Mouse (Mus musculus) spleen, embryonic (tissue): ENCODE measurements around the gene Zcchc3.
"Not testable (repeated sequence)": the region's sequence is repeated elsewhere in the genome, so short reads cannot be mapped to it uniquely, and the experiment has no call there.

Experiments
- CTCF ChIA-PET: fragments of 350-600 bp; sonication (Branson Sonifier 250); formaldehyde crosslinking; loops from one replicate; lab custom pipeline; 2022; lab: Charles Lee

Zcchc3 gene

GRCm38 (mm10) chr2:152414591-152415165, at the start of gene Zcchc3:
Gene Zcchc3, minus strand, starts transcription at chr2:152415027.
- CTCF ChIA-PET: interaction anchor here (0.5 kb wide), 1 partner anchor 36 kb away, joined by 12 read pairs; no protein-coding TSS in a partner anchor

DNA sequence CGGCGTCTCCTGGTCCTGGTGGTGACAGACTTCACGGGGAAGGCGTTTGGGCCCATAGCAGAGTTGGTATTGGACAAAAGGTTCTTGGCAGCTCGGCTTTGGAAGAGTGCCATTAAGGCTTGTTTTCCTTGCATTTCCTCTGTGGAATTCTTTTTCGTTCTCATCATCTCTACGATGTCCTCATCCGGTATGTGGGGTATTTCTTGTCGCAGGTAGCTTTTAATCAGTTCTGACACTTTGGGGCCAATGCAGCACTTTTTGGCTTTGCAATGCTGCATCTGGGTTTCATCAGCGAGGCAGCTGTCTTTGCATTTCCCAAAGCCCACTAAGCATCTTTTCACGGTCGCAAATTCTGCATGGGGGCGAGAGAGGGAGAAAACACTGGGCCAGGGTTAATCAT, 44.4 kb upstream of the Zcchc3 start:
- CTCF ChIA-PET: no interaction called here

DNA sequence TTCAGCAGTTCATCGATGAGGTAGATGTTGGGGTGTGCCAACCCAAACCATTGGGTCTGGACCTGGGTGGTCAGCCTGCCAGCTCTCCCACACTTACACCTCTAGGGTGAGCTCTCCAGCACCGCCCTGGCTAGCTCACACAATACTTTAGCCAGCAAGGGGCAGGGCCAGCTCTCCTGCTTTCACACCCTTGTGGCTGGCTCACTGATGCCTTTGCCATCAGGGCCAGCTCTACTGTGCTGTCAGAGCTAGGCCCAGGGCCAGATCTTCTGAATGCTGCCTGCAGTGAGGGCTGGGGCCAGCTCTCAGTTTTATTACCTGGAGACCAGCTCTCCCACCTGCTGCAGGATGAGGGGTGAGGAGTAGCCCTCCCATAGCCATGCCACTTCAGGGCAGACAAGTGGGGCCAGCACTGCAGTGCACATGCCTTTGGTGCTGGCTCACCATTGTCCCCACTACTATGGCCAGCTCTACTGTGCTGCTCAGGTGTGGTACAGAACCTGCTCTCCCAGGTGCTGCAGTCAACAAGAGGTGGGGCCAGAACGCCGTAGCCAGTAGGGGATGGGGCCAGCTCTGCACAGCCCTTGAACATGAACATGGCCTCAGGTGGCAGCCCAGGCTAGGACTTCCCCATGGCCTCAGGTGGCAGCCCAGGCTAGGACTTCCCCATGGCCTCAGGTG, 37.4 kb upstream of the Zcchc3 start:
- CTCF ChIA-PET: no interaction called here

- CTCF ChIA-PET: no interaction called here
Observed at GRCm38 (mm10) chr2:152450241-152450640, 35.4 kb upstream of the Zcchc3 start.

DNA sequence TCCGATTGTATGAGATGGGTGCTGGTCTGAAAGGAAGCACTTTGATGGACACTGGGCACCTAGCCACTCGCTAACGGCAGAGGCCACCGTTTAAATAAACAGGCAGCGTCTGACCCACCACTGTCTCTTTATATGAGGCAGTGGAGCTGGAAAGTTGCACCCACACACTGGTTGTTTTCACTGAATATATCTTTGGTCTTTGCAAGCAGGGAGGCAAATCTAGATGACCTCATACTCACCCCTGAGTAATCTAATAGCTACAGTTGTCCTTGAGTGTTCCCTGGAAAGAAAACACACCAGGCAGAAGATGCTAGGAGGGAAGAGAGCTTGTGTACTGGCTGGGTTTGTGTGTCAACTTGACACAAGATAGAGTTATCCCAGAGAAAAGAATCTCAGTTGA, 32.6 kb upstream of the Zcchc3 start:
- CTCF ChIA-PET: interaction anchor here (0.6 kb wide), 1 partner anchor 21 kb away, joined by 5 read pairs; no protein-coding TSS in a partner anchor

GRCm38 (mm10) chr2:152446642-152447041, 31.8 kb upstream of the Zcchc3 start:
- CTCF ChIA-PET: no interaction called here

DNA sequence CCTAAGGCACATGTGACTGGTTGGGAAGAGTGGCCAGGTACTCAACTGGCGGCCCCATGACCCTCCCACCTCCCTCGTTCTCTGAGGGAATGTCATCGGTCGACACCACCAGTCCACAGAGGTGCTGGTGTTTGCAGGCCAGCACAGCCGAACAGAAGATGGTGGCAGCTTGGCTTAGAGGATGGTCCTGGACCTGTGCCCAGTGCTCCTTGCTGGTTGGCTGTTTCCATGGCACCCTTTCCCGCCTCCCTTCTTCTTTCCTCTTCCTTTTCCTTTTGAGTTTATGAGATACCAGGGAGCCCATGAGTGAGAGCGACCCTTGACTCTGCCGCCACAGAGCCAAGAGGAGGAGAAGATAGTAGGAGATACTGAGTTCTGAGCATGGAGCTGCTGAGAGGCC, 28.5 kb upstream of the Zcchc3 start:
- CTCF ChIA-PET: no interaction called here

- CTCF ChIA-PET: no interaction called here
Observed at GRCm38 (mm10) chr2:152442322-152442721, 27.5 kb upstream of the Zcchc3 start.

DNA sequence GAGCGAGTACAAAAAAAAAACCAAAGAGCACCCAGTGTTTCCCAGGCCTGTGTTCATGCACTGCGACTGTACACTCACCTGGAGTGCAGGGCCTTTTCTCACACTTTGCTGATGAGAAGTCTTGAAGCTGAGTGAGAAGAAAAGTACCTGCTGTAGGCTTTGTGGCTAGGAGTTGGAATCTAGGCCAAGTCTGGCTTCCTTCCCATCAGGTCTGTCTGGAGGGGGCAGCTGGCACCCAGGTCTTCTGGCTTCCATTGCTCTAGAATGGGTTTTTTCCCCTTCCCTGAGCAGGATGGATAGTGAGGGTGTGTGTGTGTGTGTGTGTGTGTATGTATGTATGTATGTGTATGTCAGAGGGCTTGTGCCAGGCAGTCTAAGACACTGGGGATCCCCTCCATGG, 25.0 kb upstream of the Zcchc3 start:
- CTCF ChIA-PET: interaction anchor here (0.7 kb wide), 1 partner anchor 16 kb away, joined by 7 read pairs; no protein-coding TSS in a partner anchor

- CTCF ChIA-PET: interaction anchor here (0.7 kb wide), 1 partner anchor 15 kb away, joined by 7 read pairs; no protein-coding TSS in a partner anchor
Observed at GRCm38 (mm10) chr2:152438963-152439362, 24.1 kb upstream of the Zcchc3 start.

DNA sequence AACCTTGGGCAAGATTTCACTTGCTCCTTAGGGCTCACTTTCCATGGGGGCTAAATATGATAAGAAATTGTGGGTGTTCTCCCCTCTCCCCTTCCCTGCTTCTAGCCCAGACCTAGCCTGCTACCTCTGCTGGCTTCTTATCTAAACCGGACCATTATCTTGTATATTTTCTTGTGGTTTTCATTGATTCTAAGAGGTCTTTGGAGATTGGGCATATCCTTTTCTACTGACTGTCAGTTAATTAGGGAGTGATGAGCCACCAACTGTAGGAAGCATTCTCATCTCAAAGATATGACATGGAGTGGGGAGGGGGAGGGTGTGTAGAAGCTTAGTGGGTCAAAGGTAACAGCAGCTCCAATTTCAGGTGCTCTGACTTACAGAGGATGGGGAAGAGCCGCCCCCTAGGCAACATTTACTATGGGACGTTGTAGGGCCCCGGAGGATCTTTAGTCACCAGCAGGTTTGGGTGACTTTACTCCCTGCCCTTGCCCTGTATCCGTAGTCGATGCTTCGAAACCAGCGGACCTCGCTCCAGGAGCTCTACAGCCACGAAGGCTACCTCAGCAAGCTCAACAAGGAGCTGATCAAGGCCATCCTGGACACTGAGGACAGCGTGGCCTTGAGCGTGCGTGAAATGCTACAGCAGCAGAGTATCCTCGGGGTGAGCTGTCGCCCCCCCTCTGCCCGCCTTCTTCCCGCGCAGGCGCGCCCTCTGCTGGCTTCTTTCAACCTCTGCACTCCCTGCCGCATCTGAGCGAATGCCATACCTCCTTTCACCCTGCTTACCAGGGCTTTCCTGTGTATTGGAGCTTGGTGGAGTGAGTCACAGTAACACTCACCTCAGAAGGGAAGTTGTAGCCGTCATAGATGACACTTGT, 22.4 kb upstream of the Zcchc3 start:
- CTCF ChIA-PET: interaction anchor here (0.6 to 1.4 kb wide), 4 partner anchors 8 to 94 kb away, joined by 3 to 8 read pairs (median 4); partner anchors contain the start of gene Trib3

DNA sequence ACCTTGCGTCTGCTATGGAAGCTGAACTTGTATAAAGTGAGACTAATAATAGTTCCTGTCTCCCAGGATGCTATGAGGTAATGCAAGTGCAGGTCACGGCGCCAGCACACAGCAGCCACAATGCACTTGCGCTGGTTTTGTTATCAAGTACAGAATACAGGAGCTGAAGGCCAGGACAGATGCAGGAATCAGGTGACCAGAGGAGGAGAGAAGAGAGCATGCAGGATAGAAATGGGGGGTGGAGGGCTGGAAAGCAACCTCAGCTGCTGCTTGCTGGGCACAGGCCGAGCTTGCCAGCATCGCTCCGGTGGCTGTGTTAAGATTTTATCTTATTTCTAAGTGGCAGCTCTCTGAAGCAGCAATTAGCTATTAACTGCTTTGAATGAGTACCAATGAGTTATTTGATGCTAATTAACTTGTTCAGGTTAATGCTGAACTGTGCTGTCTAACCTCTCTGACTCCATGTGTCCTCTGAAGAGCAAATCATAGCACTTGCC, 21.6 kb upstream of the Zcchc3 start:
- CTCF ChIA-PET: interaction anchor here (0.9 kb wide), 1 partner anchor 41 kb away, joined by 4 read pairs; no protein-coding TSS in a partner anchor

GRCm38 (mm10) chr2:152428481-152428880, 13.7 kb upstream of the Zcchc3 start:
- CTCF ChIA-PET: not testable (repeated sequence)

GRCm38 (mm10) chr2:152427493-152427892, 12.7 kb upstream of the Zcchc3 start:
- CTCF ChIA-PET: no interaction called here

- CTCF ChIA-PET: interaction anchor here (0.6 kb wide), 1 partner anchor 52 kb away, joined by 7 read pairs; no protein-coding TSS in a partner anchor
Observed at GRCm38 (mm10) chr2:152415786-152416185, 959 bp upstream of the Zcchc3 start.

GRCm38 (mm10) chr2:152415287-152415686, 460 bp upstream of the Zcchc3 start, which contains the start of gene 6820408C15Rik:
Gene 6820408C15Rik, plus strand, starts transcription at chr2:152415587.
- CTCF ChIA-PET: interaction anchor here (0.5 kb wide), 1 partner anchor 36 kb away, joined by 12 read pairs; no protein-coding TSS in a partner anchor

DNA sequence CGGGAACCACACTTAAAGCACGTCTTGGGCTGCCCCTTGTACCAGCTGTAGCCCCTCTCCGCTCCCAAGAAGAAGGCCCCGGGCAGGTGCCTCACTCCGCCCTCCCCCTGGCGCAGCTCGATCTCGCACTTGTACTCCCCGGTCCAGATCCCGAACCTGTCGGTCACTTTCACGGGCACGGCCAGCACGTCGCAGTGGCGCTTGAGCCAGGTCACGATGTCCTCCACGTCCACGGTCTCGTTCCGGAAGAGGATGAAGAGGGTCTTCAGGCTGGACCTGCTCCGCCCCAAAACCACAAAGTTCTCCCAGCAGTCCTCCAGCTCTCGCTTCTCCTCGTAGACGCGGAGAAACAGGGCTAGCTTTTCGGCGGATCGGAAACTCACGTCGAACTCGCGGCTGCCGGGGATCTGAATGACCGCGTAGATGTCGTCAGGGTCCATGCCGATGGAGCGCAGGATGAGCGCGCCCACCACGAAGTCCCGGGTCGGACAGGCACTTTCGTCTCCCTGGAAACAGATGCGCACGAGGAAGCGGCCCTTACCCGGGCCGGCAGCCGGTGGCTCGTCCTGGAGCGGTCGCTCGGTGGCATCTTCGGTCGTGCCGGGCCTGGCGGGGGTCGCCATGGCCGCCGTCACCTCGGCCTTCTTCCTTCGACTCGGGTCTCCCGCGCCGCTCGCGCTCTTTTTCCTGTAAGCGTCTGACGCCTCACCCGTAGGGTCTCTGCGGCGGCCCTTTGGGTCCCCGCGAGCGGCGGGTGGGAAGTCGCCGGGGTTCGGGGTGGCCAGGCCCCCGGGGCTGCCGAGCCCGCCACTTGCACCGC, 852 bp downstream of the Zcchc3 start:
- CTCF ChIA-PET: no interaction called here

- CTCF ChIA-PET: no interaction called here
Observed at GRCm38 (mm10) chr2:152413158-152413764, 1.6 kb downstream of the Zcchc3 start.

- CTCF ChIA-PET: no interaction called here
Observed at GRCm38 (mm10) chr2:152412526-152413157, 2.2 kb downstream of the Zcchc3 start.

DNA sequence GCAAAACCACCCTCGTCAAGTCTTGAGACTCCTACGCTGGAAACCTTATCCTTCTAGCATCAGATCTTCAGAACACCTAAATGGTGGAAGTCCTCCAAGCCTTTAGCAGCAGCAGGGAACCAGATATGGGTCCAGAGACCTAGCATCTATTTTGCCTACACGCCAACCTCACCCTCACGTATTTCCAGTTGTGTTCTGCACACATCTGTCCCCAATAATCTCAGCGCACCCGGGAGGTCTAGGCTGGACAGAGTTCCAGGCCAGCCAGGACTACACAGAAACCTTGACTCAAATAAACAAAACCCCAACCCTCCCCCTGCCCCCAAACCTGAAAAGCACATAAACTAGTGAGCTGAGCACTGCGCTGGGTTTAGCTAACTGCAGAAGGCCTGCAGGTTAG, 3.4 kb downstream of the Zcchc3 start:
- CTCF ChIA-PET: no interaction called here
